Mouse (Mus musculus) layer of hippocampus, postnatal 14 days (tissue): ENCODE results near the gene Metap1d. TPM values are rescaled to one million over a fixed set of nuclear protein-coding genes. Genes with fewer than 3 reads are reported as not detected.

Source experiments
- DNase-seq, 2 experiments: peaks; one replicate each; pipeline ENCODE4 v3.0.0; 2021 to 2022; ENCODE audit warnings: low spot score in 2 of 2, mixed read lengths in 1 of 2
- total RNA-seq, 2 experiments: library from RNA; stranded (reverse); gene quantifications; 2 replicates each; pipeline ENCODE4 v1.2.3; 2021

Gene Metap1d
- total RNA-seq, 2 experiments from 2014 or later: 23.3 to 25.0 TPM

DNA sequence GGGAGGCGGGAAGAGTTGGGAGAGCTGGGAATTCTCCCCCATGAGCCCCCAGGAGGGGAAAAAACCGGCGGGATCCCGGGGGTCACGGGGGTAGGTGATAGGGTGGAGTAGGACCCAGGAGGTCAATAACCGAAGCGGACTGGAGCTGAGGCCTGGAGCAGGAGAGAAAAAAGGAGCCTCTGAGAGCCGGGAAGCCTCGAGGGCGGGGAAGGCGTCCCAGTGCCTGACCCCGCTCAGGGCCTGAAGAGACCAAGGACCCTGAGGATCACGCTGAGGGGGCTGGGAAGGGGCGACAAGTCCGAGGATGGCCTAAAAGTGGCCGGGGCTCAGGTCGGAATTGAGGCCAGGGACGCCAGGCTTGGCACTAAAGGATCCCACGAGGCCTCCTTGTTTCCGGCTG is 90.9 kb downstream of the Metap1d start:
- DNase-seq: no peak

DNA sequence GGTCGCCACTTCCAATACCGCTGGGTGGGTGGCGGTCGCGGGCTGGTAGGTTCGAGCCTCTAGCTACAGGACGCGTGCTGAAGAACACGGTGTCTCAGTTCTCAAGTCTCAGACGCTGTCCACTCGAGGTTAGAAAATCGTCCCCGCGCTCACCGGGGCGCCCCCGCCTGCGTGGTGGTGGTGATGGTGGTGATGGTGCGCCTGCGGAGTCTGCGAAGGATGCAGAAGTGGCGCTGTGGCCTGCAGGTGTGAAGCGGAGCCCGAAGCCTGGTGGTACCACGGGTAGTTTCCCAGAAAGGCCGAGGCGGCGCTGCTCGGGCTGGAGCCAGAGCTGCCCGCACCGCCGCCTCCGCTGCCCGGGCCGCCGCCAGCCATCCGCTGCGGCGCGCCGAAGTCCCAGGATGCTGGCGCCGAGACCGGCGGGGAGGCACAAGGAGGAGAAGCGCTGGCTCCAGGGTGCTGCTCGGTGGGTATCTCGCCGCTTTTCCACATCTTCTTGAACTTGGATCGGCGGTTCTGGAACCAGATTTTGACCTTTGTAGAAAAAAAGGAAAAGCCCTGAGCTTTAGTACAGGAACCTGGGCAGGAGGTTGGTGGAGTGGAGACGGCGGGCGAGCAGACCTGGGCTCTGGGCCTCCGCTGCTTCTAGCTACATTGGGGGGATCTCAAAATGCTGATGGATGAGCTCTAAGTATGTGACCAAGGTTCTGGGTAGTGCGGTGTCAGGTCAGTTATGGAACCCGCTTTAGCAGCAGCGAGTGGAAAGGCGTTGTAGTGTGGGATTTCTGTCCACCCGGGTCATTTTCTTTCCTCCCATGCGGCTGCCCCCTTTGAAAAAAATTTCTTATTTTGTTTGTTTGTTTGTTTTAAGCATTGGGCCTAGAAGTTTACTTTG is 91.6 kb downstream of the Metap1d start:
- peak in 1 of 2 experiments; percentile 8 for DNase-seq

DNA sequence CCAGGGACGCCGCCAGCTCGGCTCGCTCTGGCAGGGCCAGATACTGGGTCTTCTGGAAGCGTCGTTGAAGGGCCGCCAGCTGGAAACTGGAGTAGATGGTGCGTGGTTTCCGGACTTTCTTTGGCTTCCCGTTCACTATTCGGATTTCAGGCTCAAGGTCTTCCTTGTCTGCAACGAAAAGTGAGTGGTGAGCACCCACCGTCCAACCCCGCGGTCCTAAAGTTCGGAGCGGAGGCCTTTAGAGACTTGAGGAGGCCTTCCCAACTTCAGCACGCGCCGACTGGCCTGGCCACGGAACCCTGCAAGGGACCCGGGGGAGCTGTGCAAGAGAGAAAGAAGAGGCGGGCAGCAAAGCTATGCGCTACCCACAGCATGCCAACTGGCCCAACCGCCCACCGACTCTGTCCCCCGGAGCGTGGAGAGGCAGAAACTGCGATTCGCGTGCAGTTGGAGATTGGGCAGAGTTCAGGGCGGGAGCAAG is 92.4 kb downstream of the Metap1d start:
- peak in 1 of 2 experiments; percentile 26 for DNase-seq

DNA sequence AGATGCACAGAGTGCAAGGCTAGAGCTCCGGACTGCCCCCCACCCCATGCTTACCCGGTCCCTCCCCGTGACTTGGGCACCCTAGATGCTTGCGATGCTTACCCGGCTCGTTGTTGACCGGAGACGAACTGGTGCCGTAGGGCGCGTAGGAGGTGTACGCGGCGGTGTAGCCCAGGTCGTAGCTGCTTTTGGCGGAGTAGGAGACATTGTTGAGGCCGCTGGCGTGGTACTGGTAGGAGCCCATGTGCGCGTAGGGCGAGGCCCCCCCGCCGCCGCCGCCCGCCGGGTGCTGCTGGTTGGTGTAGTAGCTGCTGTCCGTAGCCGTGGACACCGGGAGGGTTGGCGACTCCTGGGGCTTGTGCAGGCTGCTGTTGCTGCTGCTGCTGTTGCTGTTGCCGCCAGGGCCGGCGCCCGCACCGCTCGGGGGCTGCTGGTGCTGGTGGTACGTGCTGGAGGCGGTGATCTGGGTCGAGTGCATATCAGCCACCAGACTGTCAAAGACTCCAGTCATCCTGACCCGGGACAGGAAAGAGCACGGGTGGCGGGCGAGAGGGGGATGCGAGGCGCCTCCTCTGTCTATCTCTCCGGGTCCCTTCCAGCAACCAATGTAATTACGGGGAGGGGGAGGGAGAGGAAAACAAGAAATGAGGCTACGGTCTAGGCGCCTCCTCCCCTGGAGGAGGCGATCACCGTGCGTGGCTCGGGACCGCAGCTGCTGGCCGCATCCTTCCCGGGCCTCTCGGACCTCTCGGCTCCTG is 93.0 kb downstream of the Metap1d start:
- peak in 1 of 2 experiments; percentile 17 for DNase-seq

DNA sequence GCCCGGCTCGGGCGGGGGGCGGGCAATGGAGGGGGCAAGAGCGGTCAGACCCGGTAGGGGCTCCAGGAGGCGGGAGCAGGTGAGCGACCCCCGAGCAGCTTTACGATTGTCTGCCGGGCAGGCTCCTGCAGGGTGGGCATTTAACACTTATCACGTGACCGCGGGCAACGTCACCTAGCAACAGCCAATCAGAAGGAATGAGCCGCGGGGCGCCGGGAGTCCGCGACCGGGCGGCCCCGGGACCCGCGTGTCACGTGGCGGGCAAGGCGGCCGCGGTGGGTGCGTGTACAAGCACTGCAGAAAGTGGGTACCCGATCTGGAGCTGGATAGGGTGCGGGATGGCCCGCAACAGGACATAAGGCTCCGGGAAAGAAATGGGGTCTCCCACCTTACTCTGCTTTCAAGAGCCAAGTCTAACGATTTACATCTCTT is 93.6 kb downstream of the Metap1d start, which contains the start of gene Dlx2:
TSS of gene Dlx2 (minus strand) at position 115 of the 432 bp plus-strand sequence.
- peak in 1 of 2 experiments; percentile 27 for DNase-seq

DNA sequence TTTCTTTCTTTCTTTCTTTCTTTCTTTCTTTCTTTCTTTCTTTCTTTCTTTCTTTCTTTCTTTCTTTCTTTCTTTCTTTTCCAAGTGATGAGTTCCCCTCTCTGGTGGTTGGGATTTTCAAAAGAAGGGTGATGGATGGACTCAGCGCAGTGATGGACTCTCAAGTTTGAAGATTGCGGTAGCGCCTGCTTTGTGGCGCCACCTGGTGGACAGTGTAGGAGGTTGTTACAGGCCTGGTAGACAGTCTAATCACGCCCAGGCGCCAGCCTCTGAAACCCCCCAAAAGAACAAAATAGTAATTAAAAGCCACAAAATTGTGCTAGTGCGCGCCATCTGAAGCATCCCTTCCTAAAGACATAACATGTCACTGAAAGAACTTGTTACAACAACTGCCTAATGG is 94.8 kb downstream of the Metap1d start:
- peak; percentile 48 to 66 for DNase-seq

DNA sequence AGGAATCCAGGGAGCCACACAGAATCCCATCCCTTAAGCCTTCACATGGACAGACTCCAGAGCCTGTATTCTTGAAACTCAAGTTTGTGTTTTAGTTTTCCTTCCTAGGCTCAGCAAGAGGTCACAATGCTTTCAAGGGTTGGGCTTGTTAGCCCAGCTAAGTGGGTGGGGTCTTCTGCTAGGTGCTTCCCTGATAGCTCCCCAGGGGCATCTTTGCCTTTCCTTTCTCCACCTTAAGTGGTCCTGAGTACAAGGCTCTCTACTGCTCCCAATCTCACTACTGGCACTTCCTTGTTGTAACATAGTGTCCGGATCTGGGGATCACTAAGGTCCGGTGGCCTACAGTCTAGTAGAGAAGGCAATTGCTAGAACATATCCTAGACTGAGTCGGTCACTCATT is 97.3 kb downstream of the Metap1d start:
- DNase-seq: no peak

DNA sequence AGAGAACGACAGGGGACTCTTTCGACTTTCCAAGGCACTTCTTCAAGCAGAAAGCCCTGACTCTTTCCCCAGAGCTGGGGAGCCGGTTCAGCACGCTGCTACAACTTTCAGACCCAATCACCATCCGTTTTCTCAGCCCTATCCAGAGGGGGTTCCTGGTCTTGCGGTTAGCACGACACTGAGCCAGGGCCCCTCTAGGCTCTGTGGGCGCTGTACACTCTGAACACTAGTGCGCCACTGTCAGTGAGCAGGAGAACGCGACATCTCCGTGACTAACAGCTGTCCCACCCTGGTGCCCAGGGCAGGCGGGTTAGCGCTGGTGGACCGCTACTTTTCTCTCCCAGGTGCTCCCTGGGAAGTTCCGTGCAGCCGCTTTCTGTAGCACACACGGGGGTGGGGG is 98.6 kb downstream of the Metap1d start:
- DNase-seq: no peak

DNA sequence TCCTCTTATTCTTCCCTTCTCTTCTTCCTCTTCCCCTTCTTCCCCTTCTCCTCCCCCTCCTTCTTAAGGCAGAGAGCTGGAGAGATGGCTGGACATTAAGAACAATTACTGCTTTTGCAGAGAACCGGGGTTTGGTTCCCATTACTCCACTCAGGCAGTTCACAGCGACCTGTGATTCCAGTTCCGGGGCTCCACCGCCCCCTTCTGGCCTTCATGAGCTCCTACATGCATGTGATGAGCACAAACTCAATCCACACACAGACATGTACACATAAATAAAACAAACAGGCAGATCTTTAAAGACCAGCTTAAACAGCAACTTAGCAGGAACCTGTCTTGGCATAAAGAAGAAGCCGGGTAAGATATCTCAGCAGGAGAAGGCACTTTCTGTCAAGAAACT is 103.0 kb downstream of the Metap1d start:
- DNase-seq: no peak

DNA sequence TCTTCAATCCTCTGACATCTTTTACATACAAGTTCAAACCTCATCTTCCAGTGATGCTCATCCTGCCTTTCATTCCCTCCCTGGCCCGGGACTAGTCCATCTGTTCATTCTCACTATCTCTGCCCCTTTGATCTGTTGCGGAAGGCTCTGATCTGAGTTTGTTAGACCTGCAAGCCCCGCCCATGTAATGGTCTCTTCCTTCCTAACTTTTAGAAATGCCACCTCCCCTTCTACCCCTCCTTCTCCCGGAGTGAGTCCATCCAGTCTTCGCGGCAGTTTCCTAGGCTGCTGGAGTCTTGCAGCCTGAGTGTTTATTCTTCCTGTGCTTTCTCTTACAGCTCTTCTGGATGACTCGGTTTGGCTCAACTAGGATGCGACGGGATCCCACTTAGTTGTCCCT is 113.4 kb downstream of the Metap1d start:
- DNase-seq: no peak

DNA sequence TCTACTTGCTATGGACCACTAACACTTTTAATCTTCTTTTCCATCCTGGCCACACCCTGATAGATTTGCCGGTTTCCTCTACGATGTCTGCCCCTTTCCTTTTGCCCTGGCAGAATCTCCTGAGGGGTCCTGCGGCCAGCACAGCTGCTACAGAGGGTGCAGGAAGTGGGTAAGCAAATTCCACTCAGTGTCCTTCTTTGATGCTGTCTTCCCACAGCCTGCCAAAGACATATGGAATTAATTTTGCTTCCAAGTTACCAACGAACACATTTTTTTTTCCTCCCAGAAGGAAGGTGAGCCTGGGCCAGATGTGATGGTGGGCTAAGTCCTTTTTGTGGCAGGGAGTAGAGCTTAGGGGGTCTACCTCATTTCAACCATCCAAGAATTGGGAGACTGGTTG is 120.7 kb downstream of the Metap1d start:
- no peak for DNase-seq

Other genes starting within 250 kb of the Metap1d start
- gene Dync1i2, start 241.6 kb upstream of the Metap1d start, total RNA-seq: 100 to 1,000 TPM; 143 to 146 TPM
- gene Slc25a12, start 85.5 kb upstream of the Metap1d start, total RNA-seq: 100 to 1,000 TPM; 164 to 174 TPM
- gene Hat1, start 64.3 kb upstream of the Metap1d start, total RNA-seq: 10 to 100 TPM; 15.6 to 15.7 TPM
- 10 to 100 TPM; 18.4 to 24.4 TPM for gene Dlx1, start 74.8 kb downstream of the Metap1d start, total RNA-seq
- gene Dlx2, start 93.5 kb downstream of the Metap1d start, total RNA-seq: 1 to 10 TPM; 6.2 to 7.5 TPM